Mouse (Mus musculus): ENCODE measurements around the gene Defb20. TPM values are rescaled to one million over a fixed set of nuclear protein-coding genes. Genes with fewer than 3 reads are reported as not detected.

Defb20 gene
- total RNA-seq, 2 experiments from 2014 or later: not detected

DNA sequence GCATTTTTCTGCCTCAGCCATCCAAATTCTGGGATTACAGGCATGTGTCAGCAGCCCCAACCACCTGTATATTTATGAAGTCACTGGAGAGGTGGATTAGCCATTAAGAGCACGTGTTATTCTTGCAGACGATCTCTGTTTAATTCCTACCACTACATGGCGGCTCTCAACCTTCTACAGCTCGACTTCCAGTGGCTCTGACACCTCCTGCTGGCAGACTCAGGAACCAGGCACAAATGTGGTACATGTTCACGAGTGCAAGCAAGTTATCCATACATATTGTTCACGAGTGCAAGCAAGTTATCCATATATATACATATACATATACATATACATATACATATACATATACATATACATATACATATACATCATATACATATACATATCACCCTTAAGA, 16.3 kb downstream of the Defb20 start:
- DNase-seq (ENCODE audit: low spot score in 2 of 2): no peak

DNA sequence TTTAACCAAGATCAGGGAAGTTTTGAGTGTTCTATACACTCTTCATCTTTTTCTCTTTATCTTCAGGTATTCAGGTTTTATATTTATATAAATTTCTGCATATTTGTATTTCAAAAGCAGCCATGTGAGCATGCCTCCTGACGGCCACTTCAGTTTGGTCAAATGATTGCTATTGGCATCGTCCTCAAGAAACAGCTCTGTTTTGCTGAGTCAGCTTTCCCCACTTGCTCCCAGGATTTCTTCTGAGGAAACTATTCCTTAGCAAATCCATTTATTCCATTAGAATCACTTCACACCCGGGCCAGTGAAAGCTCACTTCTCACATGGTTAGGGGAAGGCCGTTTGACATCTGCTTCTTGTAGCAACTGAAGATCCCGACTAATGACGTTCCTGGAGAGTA, 21.2 kb downstream of the Defb20 start:
- DNase-seq (ENCODE audit: low spot score in 2 of 2): no peak

DNA sequence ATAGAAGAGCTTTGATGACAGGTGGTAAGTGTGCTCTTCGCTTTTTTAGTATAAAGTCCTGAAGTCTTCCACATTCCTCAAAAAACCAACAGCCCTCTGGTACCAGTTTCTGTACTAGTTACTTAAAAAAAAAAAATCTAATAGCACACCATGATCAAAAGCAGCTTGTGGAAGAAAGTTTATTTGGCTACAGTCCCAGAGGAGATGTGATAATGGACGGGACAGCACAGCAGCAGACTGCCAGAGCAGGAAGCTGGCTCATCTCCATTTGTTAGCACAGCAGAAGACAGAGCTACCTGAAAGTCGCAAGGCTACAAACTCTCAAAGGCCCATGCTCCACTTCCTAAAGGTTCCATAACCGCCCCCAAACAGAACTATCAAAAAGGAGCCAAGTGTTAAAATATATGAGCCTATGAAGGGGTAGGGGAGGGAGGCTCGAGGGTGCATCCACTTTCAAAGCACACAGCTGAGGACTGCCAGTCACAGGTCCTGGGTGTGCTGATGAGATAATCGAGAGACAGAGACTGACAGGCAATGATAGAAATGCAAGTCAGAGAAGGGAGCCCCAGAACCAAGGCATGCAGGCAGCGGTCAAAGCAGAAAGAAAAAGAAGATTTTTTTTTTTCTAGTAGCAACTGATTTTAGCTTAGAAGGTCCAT, 23.5 kb downstream of the Defb20 start:
- no peak for DNase-seq (ENCODE audit: low spot score in 2 of 2)

DNA sequence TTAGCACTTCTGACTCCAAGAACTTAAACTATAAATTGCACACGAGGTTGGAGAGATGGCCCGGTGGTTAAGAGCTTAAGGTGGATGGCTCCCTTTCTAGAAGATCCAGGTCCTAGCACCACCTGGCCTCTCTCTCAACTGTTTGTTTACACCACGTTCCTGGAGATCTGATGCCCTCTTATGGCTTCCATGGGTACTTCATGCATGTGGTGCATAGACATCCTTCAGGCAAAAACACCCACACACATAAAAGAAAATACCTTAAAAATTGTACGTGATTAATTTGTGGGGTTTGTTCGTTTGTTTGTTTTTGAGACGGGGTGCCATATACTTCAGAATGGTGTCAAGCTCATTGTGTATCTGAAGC, 24.0 kb downstream of the Defb20 start:
- no peak for DNase-seq (ENCODE audit: low spot score in 2 of 2)

DNA sequence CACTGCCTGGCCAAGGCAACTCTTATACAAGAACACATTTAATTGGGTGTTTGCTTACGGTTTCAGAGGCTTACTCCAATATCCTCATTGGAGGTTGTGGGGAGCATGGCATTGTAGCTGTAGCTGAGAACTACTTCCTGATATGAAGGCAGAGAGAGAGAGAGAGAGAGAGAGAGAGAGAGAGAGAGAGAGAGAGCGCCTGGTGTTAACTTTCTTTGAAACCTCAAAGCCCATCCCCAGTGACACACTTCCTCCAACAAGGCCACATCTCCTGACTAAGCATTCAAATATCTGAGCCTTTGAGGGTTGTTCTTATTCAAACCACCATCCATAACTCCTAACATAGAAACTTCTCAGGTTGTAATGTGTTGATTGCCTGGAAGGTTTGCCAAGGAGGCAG, 27.1 kb downstream of the Defb20 start:
- DNase-seq (ENCODE audit: low spot score in 2 of 2): no peak

DNA sequence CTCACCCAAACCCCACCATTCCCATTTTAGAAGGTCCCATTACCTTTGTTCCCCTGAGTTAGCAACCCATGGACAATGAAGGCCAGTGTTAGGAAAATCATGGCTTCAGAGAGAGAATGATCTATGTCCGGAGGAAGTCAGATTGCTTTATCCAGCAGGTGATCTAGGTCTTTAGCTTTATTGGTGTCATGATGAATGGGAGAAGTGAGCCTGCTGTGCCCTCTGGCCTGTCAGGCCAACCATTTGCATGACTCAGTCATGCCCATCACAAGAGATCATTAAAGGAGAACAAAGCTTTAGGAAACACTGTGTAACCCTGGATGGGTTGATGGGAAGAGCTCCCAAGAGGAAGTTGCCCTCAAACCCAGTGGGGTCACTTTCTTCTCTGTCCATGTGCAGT, 34.7 kb downstream of the Defb20 start, which contains the start of gene Defb26:
Defb26 (minus strand) TSS at position 101 of the 400 bp plus-strand sequence.
- DNase-seq (ENCODE audit: low spot score in 2 of 2): no peak

DNA sequence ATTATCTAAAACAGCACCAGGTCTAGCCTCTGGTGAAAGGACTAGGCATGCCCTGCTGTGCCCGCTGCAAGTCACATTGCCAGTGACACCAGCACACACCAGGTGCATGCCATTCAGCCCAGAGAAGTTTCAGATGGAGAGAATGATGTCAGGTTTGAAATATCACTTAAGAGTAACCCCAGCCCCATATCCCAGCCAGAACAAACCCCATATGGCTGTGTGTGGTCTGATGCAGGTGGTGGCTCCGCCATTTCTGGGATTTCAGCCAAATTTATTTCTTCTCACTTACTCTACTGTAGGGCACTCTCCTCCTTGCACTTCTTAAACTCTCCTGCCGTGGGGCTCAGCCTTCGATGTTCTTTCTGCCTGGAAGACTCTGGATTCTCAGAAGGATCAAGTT, 39.2 kb downstream of the Defb20 start:
- no peak for DNase-seq (ENCODE audit: low spot score in 2 of 2)

DNA sequence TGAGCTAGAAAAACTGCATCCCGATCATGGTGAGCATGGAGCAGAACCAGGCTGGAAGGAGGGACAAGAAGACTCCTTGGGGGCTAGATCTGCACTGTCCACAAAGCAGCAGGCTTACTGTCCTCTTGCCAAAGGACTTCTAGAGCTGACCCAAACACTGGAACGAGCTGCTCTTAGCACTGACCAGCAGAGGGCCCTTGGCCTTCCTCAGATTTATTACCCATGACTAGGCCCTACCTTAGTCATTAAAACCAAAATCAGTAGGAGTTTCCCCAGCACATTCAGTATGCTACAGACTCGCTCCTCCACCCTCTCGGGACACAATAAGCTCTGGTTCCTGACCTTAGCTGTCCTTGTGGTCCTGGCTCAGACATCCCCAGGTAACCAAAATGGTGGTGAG, 41.1 kb downstream of the Defb20 start, which contains the start of gene Defb28:
Defb28 (plus strand) TSS at position 275 of the 400 bp plus-strand sequence.
- DNase-seq (ENCODE audit: low spot score in 2 of 2): peak in 1 of 2 experiments; percentile 15

Other genes with a start within 250 kb of the Defb20 start
- gene Tbc1d20, start 183.2 kb upstream of the Defb20 start, total RNA-seq (2021): 100 to 1,000 TPM; 144 to 147 TPM
- 100 to 1,000 TPM in 1 of 2 experiments, 10 to 100 TPM in 1; 97.4 to 112 TPM for gene Rbck1, start 144.4 kb upstream of the Defb20 start, total RNA-seq (2021)
- gene Trib3, start 133.0 kb upstream of the Defb20 start, total RNA-seq (2021): 10 to 100 TPM in 1 of 2 experiments, 1 to 10 TPM in 1; 4.9 to 12.4 TPM
- 1 to 10 TPM; 5.8 to 6.7 TPM for gene Nrsn2, start 100.4 kb upstream of the Defb20 start, total RNA-seq (2021)
- gene Sox12, start 79.0 kb upstream of the Defb20 start, total RNA-seq (2021): 1 to 10 TPM; 3.5 to 7.3 TPM
- gene Zcchc3, start 62.0 kb upstream of the Defb20 start, total RNA-seq (2021): 1 to 10 TPM; 6.8 to 7.8 TPM
- under 1 TPM; 0.36 to 0.74 TPM for gene 6820408C15Rik, start 61.5 kb upstream of the Defb20 start, total RNA-seq (2021)
- not detected for gene Defb23, start 12.4 kb upstream of the Defb20 start, total RNA-seq (2021)
- gene Defb22, start 13.1 kb downstream of the Defb20 start, total RNA-seq (2021): not detected
- not detected for gene Defb26, start 34.6 kb downstream of the Defb20 start, total RNA-seq (2021)
- not detected for gene Defb28, start 41.2 kb downstream of the Defb20 start, total RNA-seq (2021)
- not detected for gene Defb29, start 63.0 kb downstream of the Defb20 start, total RNA-seq (2021)
- not detected for gene Gm17416, start 92.3 kb downstream of the Defb20 start, total RNA-seq (2021)
- not detected for gene Defb21, start 95.7 kb downstream of the Defb20 start, total RNA-seq (2021)
- under 1 TPM in 1 of 2 experiments, not detected in 1; 0.93 TPM for gene Defb19, start 103.2 kb downstream of the Defb20 start, total RNA-seq (2021)
- gene Defb45, start 122.3 kb downstream of the Defb20 start, total RNA-seq (2021): not detected
- gene Defb36, start 127.3 kb downstream of the Defb20 start, total RNA-seq (2021): not detected
- 1 to 10 TPM; 1.5 to 2.4 TPM for gene Defb25, start 146.0 kb downstream of the Defb20 start, total RNA-seq (2021)
- gene Rem1, start 149.9 kb downstream of the Defb20 start, total RNA-seq (2021): 10 to 100 TPM in 1 of 2 experiments, 1 to 10 TPM in 1; 8.9 to 13.5 TPM
- 100 to 1,000 TPM; 151 to 170 TPM for gene H13, start 192.4 kb downstream of the Defb20 start, total RNA-seq (2021)
- gene Mcts2, start 210.0 kb downstream of the Defb20 start, total RNA-seq (2021): 10 to 100 TPM; 23.5 to 25.8 TPM